Mouse (Mus musculus) large intestine, adult 2 months (tissue): ENCODE measurements around the gene Fbln5. TPM values are rescaled to one million over a fixed set of nuclear protein-coding genes. Genes with fewer than 3 reads are reported as not detected.

Source experiments
- DNase-seq: peaks from one replicate; pipeline ENCODE4 v3.0.0-alpha.2; 2012; ENCODE audit warnings: low read depth, low spot score
- WGBS: fragments of 180-500 bp; shearing (Covaris S2); methylation state at CpG from one replicate; pipeline ENCODE4 v1.1.7; 2018; 5-methylcytosine and 5-hydroxymethylcytosine counted together
- polyA plus RNA-seq: library from polyadenylated mRNA; depleted of rRNA; stranded (reverse); fragments of >200 nt; gene quantifications from 2 replicates; pipeline ENCODE4 v1.2.3, GENCODE M21; 2012

Gene Fbln5
- polyA plus RNA-seq, 1 experiment = 17.2 TPM

- WGBS = 93% methylated on average over 2 of the region's 2 CpGs
Observed at GRCm38 (mm10) chr12:101814423-101814822, 4.4 kb downstream of the Fbln5 start.

GRCm38 (mm10) chr12:101811181-101811580 lies 7.7 kb downstream of the Fbln5 start:
- DNase-seq = no peak
- 64% methylated on average over 6 of the region's 6 CpGs for WGBS

More at GRCm38 (mm10) chr12:101814423-101814822, 4.4 kb downstream of the Fbln5 start:
- DNase-seq = no peak

GRCm38 (mm10) chr12:101810515-101810914 lies 8.3 kb downstream of the Fbln5 start:
- DNase-seq = no peak
- 59% methylated on average over 2 of the region's 2 CpGs for WGBS

- 49% methylated on average over 2 of the region's 2 CpGs for WGBS
- no peak for DNase-seq
Observed at GRCm38 (mm10) chr12:101807400-101807799, 11.5 kb downstream of the Fbln5 start.

- WGBS = 81% methylated on average over 3 of the region's 3 CpGs
- no peak for DNase-seq
Observed at GRCm38 (mm10) chr12:101802445-101802844, 16.4 kb downstream of the Fbln5 start.

GRCm38 (mm10) chr12:101801744-101802143 lies 17.1 kb downstream of the Fbln5 start:
- DNase-seq = no peak
- 57% methylated on average over 5 of the region's 5 CpGs for WGBS

- DNase-seq = no peak
- WGBS = 51% methylated on average over 3 of the region's 3 CpGs
Observed at GRCm38 (mm10) chr12:101801051-101801450, 17.8 kb downstream of the Fbln5 start.

GRCm38 (mm10) chr12:101798189-101798922 lies 20.5 kb downstream of the Fbln5 start:
- no peak for DNase-seq
- 55% methylated on average over 7 of the region's 7 CpGs for WGBS

GRCm38 (mm10) chr12:101794458-101794857 lies 24.4 kb downstream of the Fbln5 start:
- WGBS = 72% methylated on average over 3 of the region's 3 CpGs
- no peak for DNase-seq

GRCm38 (mm10) chr12:101793221-101793621 lies 25.6 kb downstream of the Fbln5 start:
- DNase-seq = no peak
- 85% methylated on average over 5 of the region's 5 CpGs for WGBS

GRCm38 (mm10) chr12:101792684-101793083 lies 26.2 kb downstream of the Fbln5 start:
- WGBS = 96% methylated on average over 4 of the region's 4 CpGs
- DNase-seq = no peak

- DNase-seq = no peak
- whole genome bisulfite sequencing = 85% methylated on average over 3 of the region's 3 CpGs
Observed at GRCm38 (mm10) chr12:101789767-101790166, 29.1 kb downstream of the Fbln5 start.

GRCm38 (mm10) chr12:101789250-101789649 lies 29.6 kb downstream of the Fbln5 start:
- no peak for DNase-seq
- 62% methylated on average over 3 of the region's 3 CpGs for WGBS

GRCm38 (mm10) chr12:101782787-101783186 lies 36.1 kb downstream of the Fbln5 start:
- no peak for DNase-seq
- 31% methylated on average over 2 of the region's 2 CpGs for WGBS

- no peak for DNase-seq
Observed at GRCm38 (mm10) chr12:101780915-101781314, 37.9 kb downstream of the Fbln5 start.

GRCm38 (mm10) chr12:101777613-101778325 lies 41.1 kb downstream of the Fbln5 start:
- WGBS = 62% methylated on average over 9 of the region's 9 CpGs
- DNase-seq = no peak

More at GRCm38 (mm10) chr12:101780915-101781314, 37.9 kb downstream of the Fbln5 start:
- WGBS = 83% methylated on average over 5 of the region's 5 CpGs

- 27% methylated on average over 5 of the region's 5 CpGs for WGBS
- no peak for DNase-seq
Observed at GRCm38 (mm10) chr12:101776383-101776782, 42.5 kb downstream of the Fbln5 start.

- WGBS = 53% methylated on average over 4 of the region's 4 CpGs
- DNase-seq = no peak
Observed at GRCm38 (mm10) chr12:101774116-101774515, 44.7 kb downstream of the Fbln5 start.

GRCm38 (mm10) chr12:101772962-101773361 lies 45.9 kb downstream of the Fbln5 start:
- no peak for DNase-seq
- 27% methylated on average over 3 of the region's 3 CpGs for WGBS

GRCm38 (mm10) chr12:101770283-101771015 lies 48.4 kb downstream of the Fbln5 start:
- DNase-seq = no peak
- WGBS = 66% methylated on average over 5 of the region's 5 CpGs
